Comparison of ENCODE assay signal across 20 mouse cellular contexts in genomic region chr2:65266576-65267299, GRCm38 (mm10). TPM values are rescaled to one million over a fixed set of nuclear protein-coding genes. Genes with fewer than 3 reads are reported as not detected.
A peak's percentile ranks its signal among the peaks of the same experiment; 100 is the strongest.
DNase-seq lines count a peak whose midpoint lies in the region; ATAC-seq and TF ChIP-seq lines count a peak whose summit lies in the region.
"Had no signal": no experiment of that assay in that cellular context is flagged by ENCODE, and none has a peak within 500 bp of the region (broad histone marks: within the 10 kb centered on the region; RNA-seq: fewer than 3 reads in every experiment).

No protein-coding gene starts in this region.

- peak; percentile 83; the same call in 1 of the 2 replicates for ATAC-seq in lung, embryonic 14.5 days (ENCODE audit: insufficient read depth)
- ATAC-seq: forebrain, embryonic 16.5 days; hindbrain, embryonic 16.5 days; inflammation-experienced regulatory T-cells, adult 6 months had no signal

- H3K27ac ChIP-seq in lung, embryonic 14.5 days (ENCODE audit: low read depth) = no peak overlapping the region
- H3K27ac ChIP-seq: heart, embryonic 10.5 days; hindbrain, embryonic 12.5 days had no signal

- 60% methylated on average over 5 of the region's 5 CpGs for WGBS in lung, embryonic 14.5 days
- 79% methylated on average over 5 of the region's 5 CpGs for WGBS in lung, adult 2 months

- H3K4me1 ChIP-seq in lung, embryonic 14.5 days (ENCODE audit: insufficient read depth) = no peaks in the 10 kb centered on the region
- no peaks in the 10 kb centered on the region for H3K4me1 ChIP-seq in lung, adult 2 months (ENCODE audit: control insufficient read depth, insufficient read depth, low read length)
- H3K4me1 ChIP-seq: embryonic facial prominence, embryonic 15.5 days; hindbrain, embryonic 12.5 days had no signal

- H3K36me3 ChIP-seq in lung, embryonic 14.5 days (ENCODE audit: insufficient read depth) = no peaks in the 10 kb centered on the region
- H3K36me3 ChIP-seq: embryonic facial prominence, embryonic 15.5 days; heart, embryonic 10.5 days; hindbrain, embryonic 12.5 days had no signal

- no peak overlapping the region for H3K9ac ChIP-seq in lung, embryonic 14.5 days
- H3K9ac ChIP-seq: embryonic facial prominence, embryonic 15.5 days; hindbrain, embryonic 12.5 days had no signal

- no peaks in the 10 kb centered on the region for H3K9me3 ChIP-seq in lung, embryonic 14.5 days (ENCODE audit: low read depth, low read length)
- H3K9me3 ChIP-seq: embryonic facial prominence, embryonic 15.5 days; heart, embryonic 10.5 days; hindbrain, embryonic 12.5 days had no signal

- TF ChIP-seq POLR2A in lung, adult 2 months (IDR thresholded peaks at IDR 0.05; ENCODE audit: borderline replicate concordance, extremely low read depth, low read depth, low read length) = no peak

- TF ChIP-seq CTCF in lung, embryonic 14.5 days (IDR thresholded peaks at IDR 0.05; ENCODE audit: low read depth) = no peak
- TF ChIP-seq CTCF in lung, adult 2 months (IDR thresholded peaks at IDR 0.05; ENCODE audit: insufficient read depth, low read length) = no peak

- H3K27me3 ChIP-seq in lung, embryonic 14.5 days (ENCODE audit: insufficient read depth, low read length) = no peaks in the 10 kb centered on the region
- H3K27me3 ChIP-seq: embryonic facial prominence, embryonic 15.5 days; hindbrain, embryonic 12.5 days had no signal

- H3K4me3 ChIP-seq in lung, embryonic 14.5 days (ENCODE audit: low read depth, low read length) = no peak overlapping the region
- H3K4me3 ChIP-seq in lung, adult 2 months (replicated peaks; ENCODE audit: extremely low read depth, low read depth, low read length) = no peak overlapping the region
- H3K4me3 ChIP-seq: embryonic facial prominence, embryonic 15.5 days; erythroblast, embryonic 14.5 days; heart, embryonic 10.5 days; hindbrain, embryonic 12.5 days had no signal

- no peak overlapping the region for H3K4me2 ChIP-seq in lung, embryonic 14.5 days
- H3K4me2 ChIP-seq: embryonic facial prominence, embryonic 15.5 days; hindbrain, embryonic 12.5 days had no signal

- DNase-seq in adrenal gland, postnatal 14 days = peak; percentile 18
- DNase-seq in adrenal gland, postnatal 4 days (ENCODE audit: low spot score in 2 of 2) = no peak
- DNase-seq in lung, embryonic 14.5 days = peak; percentile 70
- no peak for DNase-seq in lung, postnatal 14 days
- DNase-seq in lung, postnatal 10 days = peak; percentile 14
- DNase-seq in lung, adult 2 months = no peak
- DNase-seq: cerebellum, adult 2 months; cerebellum, postnatal 14 days; embryo, embryonic 11 days; gastrocnemius, postnatal 10 days; heart, adult 18-20 months; heart, postnatal 10 days; heart, postnatal 4 days had no signal

RNA-seq across cellular contexts. Expression of gene Cobll1, which starts 27.5 kb away (rescaled TPM):
- total RNA-seq in adrenal gland, postnatal 14 days (2021) = 189 and 216 TPM in 2 replicates
- 100 to 1,000 TPM; 148 to 149 TPM for total RNA-seq in adrenal gland, postnatal 4 days (2021)
- 9.0 and 10.7 TPM in 2 replicates for polyA plus RNA-seq in lung, embryonic 14.5 days (2014; fragmentation: Nextera tagmentation; extraction: Ambion mirVana)
- 12.0 and 14.0 TPM in 2 replicates for polyA plus RNA-seq in lung, adult 2 months (2012; rRNA removed)
- polyA plus RNA-seq: erythroblast, embryonic 14.5 days had no signal

Comparison
In these comparisons a context has a peak if more than half of its experiments do, and no peak if none do; other contexts are left out.
1. DNase-seq: peak in adrenal gland, postnatal 14 days (single experiment), lung, embryonic 14.5 days (single experiment) and lung, postnatal 10 days (single experiment); none in adrenal gland, postnatal 4 days (0 of 2), lung, postnatal 14 days (single experiment) and lung, adult 2 months (single experiment).